Mouse (Mus musculus) T-helper 17 cell (primary cell): ENCODE data around the gene Pard3.

Experiments
- in situ Hi-C, 2 experiments: fragments of 300-600 bp; cut with MboI, MseI; formaldehyde crosslinking; loops; 1 replicate in 1 of 2; 2 replicates in 1 of 2; pipeline ENCODE4 v1.15.1; 2025; ENCODE audit warnings: high pct_unique_total_duplicates in 2 of 2

Gene Pard3

GRCm38 (mm10) chr8:127542162-127542561 is 478.5 kb downstream of the Pard3 start:
- in situ Hi-C loops: no loop called here

DNA sequence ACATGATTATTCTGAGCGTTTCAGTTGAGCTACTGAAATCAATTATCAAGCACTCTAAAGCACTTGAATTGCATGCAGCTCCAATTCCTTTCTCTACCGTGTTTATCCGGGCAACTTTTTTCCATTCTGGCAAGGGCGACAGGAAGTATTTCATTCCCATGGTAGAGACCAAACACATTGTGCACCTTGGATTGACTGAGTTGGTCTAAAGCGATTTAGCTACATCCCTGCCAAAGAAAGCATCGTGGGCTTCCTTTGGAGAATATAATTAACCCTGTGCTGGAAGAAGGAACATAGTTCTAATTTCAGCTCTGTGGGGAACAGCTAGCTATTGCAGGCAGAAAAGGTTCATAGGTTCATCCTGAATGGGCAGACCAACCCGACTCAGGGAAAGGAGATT is 480.0 kb downstream of the Pard3 start:
- in situ Hi-C loops: no loop called here

GRCm38 (mm10) chr8:127546161-127546560 is 482.5 kb downstream of the Pard3 start:
- in situ Hi-C loops: no loop called here

DNA sequence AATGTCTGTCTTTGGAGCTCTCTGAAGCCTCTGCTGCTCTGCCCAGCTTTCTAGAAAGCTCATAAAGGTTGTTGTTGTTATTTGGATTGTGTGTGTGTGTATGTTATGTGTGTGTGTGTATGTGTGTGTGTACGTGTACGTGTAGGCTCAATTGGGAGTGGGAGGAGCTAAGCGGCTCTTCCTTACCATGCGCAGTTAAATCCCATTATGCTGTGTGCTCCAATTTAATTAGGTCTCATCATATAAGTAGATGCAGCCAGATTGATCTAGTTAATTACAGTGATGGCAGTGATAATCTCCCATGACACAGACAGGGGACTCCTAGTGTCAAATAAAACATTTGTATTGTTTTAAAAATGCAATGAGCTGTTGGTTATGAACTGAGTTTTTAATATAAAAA is 487.2 kb downstream of the Pard3 start:
- in situ Hi-C loops: no loop called here

DNA sequence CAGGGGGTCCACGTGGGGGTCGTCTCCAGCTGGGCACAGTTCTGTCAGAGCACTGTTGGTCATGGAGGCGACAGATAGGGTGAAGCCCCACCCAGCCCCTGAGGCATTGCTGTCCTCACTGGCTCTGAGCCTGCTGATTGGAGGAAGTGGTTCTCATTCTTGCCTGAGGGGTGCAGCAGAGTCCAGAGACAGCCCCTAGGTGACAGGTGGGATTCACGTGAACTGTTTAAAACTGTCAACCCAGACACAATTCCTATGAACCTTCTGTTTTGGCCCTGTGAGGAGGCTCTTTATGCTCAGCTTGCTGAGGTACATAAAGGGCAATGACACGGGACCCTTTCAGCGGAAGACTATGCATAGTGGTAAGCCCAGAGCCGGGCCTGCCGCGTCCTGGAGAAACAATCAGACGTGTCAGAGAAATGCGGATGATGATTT is 488.5 kb downstream of the Pard3 start:
- in situ Hi-C loops: no loop called here

GRCm38 (mm10) chr8:127552836-127553235 is 489.1 kb downstream of the Pard3 start:
- in situ Hi-C loops: no loop called here

DNA sequence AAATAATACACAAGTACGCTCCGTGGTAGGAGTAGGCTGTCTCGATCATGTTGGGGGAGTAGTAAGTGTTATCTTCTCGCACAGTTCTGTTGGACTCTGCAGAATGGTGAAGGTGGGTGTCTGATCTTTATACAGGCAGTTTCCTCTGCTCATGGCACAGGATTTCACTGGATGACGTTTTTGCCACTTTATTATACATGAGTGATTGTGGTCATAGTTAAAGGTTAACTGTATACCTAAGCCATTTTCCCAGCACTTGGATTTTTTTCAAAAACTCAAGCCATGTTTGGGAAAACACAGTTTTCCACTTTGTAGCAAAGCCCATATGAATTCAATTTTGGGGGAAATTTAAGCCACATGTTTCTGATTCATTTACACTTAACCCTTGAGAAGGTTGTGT is 489.9 kb downstream of the Pard3 start:
- in situ Hi-C loops: no loop called here

DNA sequence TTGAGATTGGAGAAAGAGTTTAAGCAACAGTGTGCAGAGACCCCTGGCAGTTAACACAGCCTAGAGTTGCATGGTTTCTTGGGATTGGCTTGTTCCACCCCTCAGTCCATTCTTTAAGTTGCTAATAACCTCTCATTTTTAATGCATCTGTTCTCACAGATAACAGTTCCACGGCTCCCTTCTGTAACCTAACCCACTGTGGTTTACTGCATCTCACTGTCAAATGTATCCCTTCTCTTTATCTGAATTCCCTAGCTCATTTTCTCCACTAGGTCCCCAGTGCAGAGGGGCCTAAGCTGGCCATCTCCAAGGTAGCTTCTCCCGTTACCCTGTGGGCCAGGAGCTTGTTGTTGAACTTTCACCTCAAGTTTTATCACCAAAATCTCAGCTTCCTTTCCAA is 492.1 kb downstream of the Pard3 start:
- in situ Hi-C loops: no loop called here

GRCm38 (mm10) chr8:127556964-127557363 is 493.3 kb downstream of the Pard3 start:
- in situ Hi-C loops: no loop called here

GRCm38 (mm10) chr8:127557566-127557965 is 493.9 kb downstream of the Pard3 start:
- in situ Hi-C loops: no loop called here

DNA sequence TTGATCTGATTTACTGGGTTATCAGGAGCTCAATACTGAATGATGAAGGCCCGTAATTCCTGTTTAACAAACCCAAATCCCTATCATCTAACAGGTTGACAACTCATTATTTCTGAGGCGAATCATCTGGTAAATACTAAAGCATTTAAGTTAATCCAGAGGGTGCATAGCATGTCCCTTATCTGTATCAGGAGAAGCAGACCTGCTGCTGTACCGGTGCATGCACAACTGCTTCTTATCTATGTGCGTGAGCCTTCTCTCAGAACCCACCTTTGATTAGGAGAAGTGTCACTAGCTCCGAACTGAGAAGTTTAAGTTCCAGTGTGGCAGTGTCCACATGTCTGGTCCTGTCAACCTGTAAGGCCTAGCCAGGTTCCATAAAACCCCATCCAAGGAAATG is 499.9 kb downstream of the Pard3 start:
- in situ Hi-C loops: no loop called here

GRCm38 (mm10) chr8:127564426-127564825 is 500.7 kb downstream of the Pard3 start:
- in situ Hi-C loops: no loop called here

GRCm38 (mm10) chr8:127569212-127569611 is 505.5 kb downstream of the Pard3 start:
- in situ Hi-C loops: no loop called here

- in situ Hi-C loops: no loop called here
These were observed 506.8 kb downstream of the Pard3 start for GRCm38 (mm10) chr8:127570527-127570926.

- in situ Hi-C loops: no loop called here
These were observed 508.8 kb downstream of the Pard3 start for GRCm38 (mm10) chr8:127572493-127572892.

- in situ Hi-C loops: no loop called here
These were observed 513.0 kb downstream of the Pard3 start for GRCm38 (mm10) chr8:127576657-127577056.

DNA sequence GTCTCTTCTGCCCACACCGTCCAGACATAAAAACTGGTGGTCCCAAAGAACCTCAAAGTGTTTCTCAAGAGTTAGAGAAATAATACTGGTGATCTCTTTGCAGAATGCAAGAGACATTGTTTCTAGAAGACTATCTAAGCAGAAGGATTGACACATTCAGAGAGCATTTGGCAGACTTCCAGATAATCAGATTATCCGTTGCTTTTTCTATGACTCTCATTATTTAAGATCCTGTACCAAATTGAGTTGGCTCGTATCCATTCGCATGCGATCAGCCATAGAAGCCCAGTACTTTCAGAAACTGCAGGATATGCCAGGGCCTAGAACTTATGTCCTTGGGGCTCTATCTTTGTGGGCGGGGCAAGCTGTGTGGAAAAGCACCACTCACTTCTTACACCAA is 514.0 kb downstream of the Pard3 start:
- in situ Hi-C loops: no loop called here

- in situ Hi-C loops: no loop called here
These were observed 515.7 kb downstream of the Pard3 start for GRCm38 (mm10) chr8:127579436-127579835.

DNA sequence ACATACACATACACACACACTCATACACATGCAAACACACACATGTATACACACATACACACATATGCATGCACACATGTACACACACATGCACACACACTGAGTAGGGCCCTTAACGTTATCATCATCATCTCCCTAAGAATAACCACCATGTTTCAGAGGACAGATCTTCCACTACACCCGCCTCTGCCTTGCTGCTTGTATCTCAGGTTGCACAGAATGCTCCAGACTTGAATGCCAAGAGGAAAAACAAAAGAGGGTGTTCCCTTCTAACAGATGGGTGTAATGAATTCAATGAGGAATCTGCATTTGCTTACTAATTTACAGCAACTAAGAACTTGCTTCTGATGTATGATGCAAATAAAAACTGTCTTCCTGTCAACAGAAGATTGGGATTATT is 519.7 kb downstream of the Pard3 start:
- in situ Hi-C loops: loop anchor here in 1 of 2 experiments (5.0 kb wide), 1 partner anchor 251 kb away; no protein-coding TSS in a partner anchor

- in situ Hi-C loops: loop anchor here in 1 of 2 experiments (5.0 kb wide), 2 partner anchors 253 to 907 kb away; no protein-coding TSS in a partner anchor
These were observed 521.9 kb downstream of the Pard3 start for GRCm38 (mm10) chr8:127585618-127586017.

DNA sequence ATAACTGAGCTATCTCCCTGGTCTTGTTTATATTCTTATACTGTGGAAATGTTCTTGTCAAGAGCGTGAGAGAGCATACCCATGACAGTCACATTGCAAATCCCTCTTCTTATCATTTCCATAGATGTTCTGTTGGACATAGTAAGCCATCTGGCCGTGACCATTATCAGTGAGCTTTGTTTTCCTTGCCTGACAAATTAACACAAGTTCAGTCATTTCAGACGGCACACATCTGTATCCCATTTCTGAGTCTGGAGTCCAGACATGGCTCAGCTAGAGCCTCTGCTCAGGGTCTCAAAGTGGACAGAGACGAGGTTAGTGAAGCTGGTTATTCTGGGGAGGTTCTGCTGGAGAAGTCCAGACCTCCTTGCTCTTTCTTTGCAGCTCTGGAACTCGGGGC is 523.0 kb downstream of the Pard3 start:
- in situ Hi-C loops: loop anchor here in 1 of 2 experiments (5.0 kb wide), 2 partner anchors 254 to 906 kb away; no protein-coding TSS in a partner anchor

DNA sequence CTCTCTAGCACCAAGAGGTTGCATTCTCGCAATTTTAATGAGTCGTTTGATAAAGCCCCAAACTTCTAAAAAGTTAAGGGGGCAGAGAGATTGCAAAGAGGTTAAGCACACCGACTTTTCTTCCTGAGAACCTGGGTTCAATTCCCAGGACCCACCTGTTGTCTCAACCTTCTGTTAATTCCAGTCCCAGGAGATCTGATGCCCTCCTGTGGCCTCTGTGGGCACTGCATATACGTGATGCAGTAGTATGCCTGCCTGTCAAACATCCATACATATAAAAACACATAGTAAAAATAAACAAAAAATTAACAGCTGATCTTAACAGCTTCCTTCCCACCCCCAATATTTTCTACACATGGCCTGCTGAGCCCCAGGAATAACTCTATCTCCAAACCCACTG is 524.6 kb downstream of the Pard3 start:
- in situ Hi-C loops: loop anchor here in 1 of 2 experiments (5.0 kb wide), 2 partner anchors 256 to 904 kb away; no protein-coding TSS in a partner anchor

- in situ Hi-C loops: loop anchor here in 1 of 2 experiments (5.0 kb wide), 2 partner anchors 257 to 903 kb away; no protein-coding TSS in a partner anchor
These were observed 525.6 kb downstream of the Pard3 start for GRCm38 (mm10) chr8:127589291-127589690.

DNA sequence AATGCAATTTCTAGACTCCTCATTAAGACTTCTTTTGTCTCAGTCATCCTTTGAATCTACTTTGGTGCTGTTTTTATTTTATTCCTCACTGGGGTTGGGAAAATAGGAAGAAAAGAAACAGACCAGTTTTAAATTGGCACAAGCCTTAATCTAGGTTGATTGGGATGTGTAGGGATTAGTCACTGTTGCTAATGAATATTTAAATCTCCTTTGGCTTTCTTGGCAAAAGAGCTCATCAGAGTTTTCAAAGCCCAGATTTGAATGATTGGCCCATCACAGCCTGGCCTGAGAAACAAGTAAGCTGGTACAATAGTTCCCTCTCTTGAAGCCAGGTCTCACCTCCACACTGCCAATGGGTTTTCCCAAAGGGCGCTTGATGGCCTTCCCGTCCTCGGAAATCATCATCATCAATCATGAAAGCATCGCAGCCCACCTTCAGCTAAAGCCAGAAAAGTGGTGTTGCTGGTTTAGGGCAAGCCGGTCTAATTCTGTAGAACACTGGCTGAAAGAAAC is 527.0 kb downstream of the Pard3 start:
- in situ Hi-C loops: loop anchor here in 1 of 2 experiments (5.0 kb wide), 2 partner anchors 398 to 777 kb away; no protein-coding TSS in a partner anchor
